Mouse (Mus musculus) liver, embryonic 16.5 days (tissue): ENCODE data around the gene Gm10135. TPM values are rescaled to one million over a fixed set of nuclear protein-coding genes. Genes with fewer than 3 reads are reported as not detected.
"Not testable (repeated sequence)": the region's sequence is repeated elsewhere in the genome, so short reads cannot be mapped to it uniquely, and the experiment has no call there.

Experiments used
- ATAC-seq: fragments of 200-750 bp; cut with Nextera tagmentation; 2 replicates; pipeline ENCODE4 v1.8.0; 2017; ENCODE audit warnings: low read depth, mild to moderate bottlenecking, moderate number of reproducible peaks, moderate library complexity
- H3K27ac ChIP-seq: fragments of 300-500 bp; sonication (generic); 2 replicates; pipeline ENCODE4 v1.5.1; 2014; ENCODE audit warnings: mild to moderate bottlenecking, low read length
- H3K27me3 ChIP-seq: fragments of 300-500 bp; sonication (generic); 2 replicates; pipeline ENCODE4 v1.6.1; 2014; ENCODE audit warnings: low read depth, low read length, mixed read lengths; ENCODE audit not compliant: control insufficient read depth, insufficient read depth
- H3K36me3 ChIP-seq: fragments of 300-500 bp; sonication (generic); 2 replicates; pipeline ENCODE4 v1.6.1; 2014; ENCODE audit warnings: mild to moderate bottlenecking; ENCODE audit not compliant: control insufficient read depth, insufficient read depth
- H3K4me1 ChIP-seq: fragments of 300-500 bp; sonication (generic); 2 replicates; pipeline ENCODE4 v1.6.1; 2014; ENCODE audit warnings: low read depth, low read length, mixed read lengths; ENCODE audit not compliant: control insufficient read depth
- H3K4me2 ChIP-seq: fragments of 300-500 bp; sonication (generic); 2 replicates; pipeline ENCODE4 v1.6.1; 2014; ENCODE audit warnings: low read depth, low read length, mixed read lengths
- H3K4me3 ChIP-seq: fragments of 300-500 bp; sonication (generic); 2 replicates; pipeline ENCODE4 v1.5.1; 2014; ENCODE audit warnings: low read depth, mild to moderate bottlenecking, low read length
- H3K9ac ChIP-seq: fragments of 300-500 bp; sonication (generic); 2 replicates; pipeline ENCODE4 v1.6.1; 2014; ENCODE audit warnings: low read depth, low read length
- H3K9me3 ChIP-seq: fragments of 300-500 bp; sonication (generic); replicated peaks from 2 replicates; pipeline ENCODE4 v1.6.1; 2016; ENCODE audit warnings: low read length; ENCODE audit not compliant: control insufficient read depth
- WGBS: fragments of 180-500 bp; shearing (Covaris S2); extraction: QIAGEN DNeasy Blood & Tissue Kit; methylation state at CpG from one replicate; pipeline ENCODE4 v1.1.7; 2014; ENCODE audit not compliant: insufficient replicate concordance; 5-methylcytosine and 5-hydroxymethylcytosine counted together
- polyA plus RNA-seq: library from polyadenylated mRNA; unstranded; fragments of >200 nt; fragmentation: Nextera tagmentation; extraction: Ambion mirVana; gene quantifications from 2 replicates; pipeline ENCODE4 v1.2.1, GENCODE M21; 2015

Gene Gm10135
- polyA plus RNA-seq, 1 experiment from 2014 or later: not detected

DNA sequence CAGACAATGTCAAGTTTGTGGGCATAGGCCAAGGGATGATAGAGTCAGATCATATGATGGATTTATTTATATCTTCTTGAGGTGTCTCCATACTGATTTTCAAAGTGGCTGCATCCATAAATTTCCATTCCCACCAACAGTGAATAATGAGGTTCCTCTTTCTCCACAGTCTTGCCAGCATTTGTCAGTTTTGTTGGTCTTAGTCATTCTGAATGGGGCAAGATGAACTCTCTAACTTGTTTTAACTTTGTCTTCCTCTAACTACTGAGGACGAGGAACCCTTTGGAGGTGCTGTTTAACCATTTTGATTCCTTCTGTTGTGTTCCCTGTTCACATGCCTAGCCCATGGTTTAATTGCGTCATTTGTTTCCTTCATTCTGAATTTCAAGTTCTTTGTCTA, 24.2 kb downstream of the Gm10135 start:
- Histone ChIP-seq H3K4me2 (no peak overlapping the region), H3K4me3 (no peak overlapping the region), H3K9me3 (no peaks in the 10 kb centered on the region), H3K27me3 (no peaks in the 10 kb centered on the region), H3K4me1 (no peaks in the 10 kb centered on the region), H3K9ac (no peak overlapping the region), H3K36me3 (no peaks in the 10 kb centered on the region), H3K27ac (no peak overlapping the region)
- ATAC-seq: no peak
- WGBS: 55% methylated on average over 2 of the region's 2 CpGs

DNA sequence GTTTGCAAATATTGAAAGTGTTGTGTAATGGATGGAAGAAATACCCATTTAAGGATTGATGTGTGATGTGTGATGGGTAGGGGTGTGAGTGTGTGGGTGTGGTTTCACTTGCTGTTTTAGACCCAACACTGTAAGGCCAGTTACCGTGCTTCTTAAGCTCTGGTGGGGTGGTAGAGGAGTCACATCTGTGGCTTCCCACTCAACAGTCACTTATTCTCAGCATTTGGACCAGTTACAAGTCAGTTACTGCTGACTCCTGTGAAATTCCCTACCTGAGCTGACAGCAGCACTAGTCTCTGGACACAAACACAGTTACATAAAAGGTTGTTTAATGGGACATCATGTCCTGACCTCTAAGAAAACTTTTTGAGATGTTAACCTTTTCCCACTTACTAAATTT, 26.4 kb downstream of the Gm10135 start:
- Histone ChIP-seq H3K27me3 (no peaks in the 10 kb centered on the region), H3K9me3 (no peaks in the 10 kb centered on the region), H3K4me3 (no peak overlapping the region), H3K4me2 (no peak overlapping the region), H3K27ac (no peak overlapping the region), H3K36me3 (no peaks in the 10 kb centered on the region), H3K9ac (no peak overlapping the region), H3K4me1 (no peaks in the 10 kb centered on the region)
- 65% methylated on average over 1 of the region's 1 CpGs for WGBS
- no peak for ATAC-seq

DNA sequence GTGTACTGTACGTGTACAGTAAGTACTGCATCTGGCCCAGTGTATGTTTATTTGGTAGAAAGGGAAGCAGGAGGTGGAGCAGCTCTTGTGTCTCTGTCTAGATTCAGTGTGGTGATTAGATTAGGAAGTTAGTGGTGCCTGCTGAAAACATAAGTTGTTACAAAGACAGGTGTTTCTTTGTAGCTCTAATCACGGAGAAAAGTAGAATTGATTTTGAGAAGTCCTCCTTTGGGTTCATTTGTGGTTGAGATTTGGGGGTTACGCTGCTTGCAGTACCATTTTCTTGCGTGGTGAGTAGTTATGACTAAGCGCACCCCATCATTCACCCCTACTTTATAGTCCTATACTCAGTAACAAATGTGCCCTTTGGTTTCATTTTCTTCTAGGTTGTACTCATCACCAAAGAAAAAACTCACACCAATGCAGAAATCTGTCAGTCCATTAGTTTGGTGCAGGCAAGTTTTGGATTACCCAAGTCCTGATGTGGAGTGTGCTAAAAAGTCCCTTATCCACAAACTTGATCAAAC, 33.5 kb downstream of the Gm10135 start:
- Histone ChIP-seq H3K27ac (no peak overlapping the region), H3K4me1 (no peaks in the 10 kb centered on the region), H3K4me2 (no peak overlapping the region), H3K27me3 (no peaks in the 10 kb centered on the region), H3K9ac (no peak overlapping the region), H3K9me3 (no peaks in the 10 kb centered on the region), H3K36me3 (no peaks in the 10 kb centered on the region), H3K4me3 (no peak overlapping the region)
- ATAC-seq: no peak
- 63% methylated on average over 5 of the region's 5 CpGs for WGBS

DNA sequence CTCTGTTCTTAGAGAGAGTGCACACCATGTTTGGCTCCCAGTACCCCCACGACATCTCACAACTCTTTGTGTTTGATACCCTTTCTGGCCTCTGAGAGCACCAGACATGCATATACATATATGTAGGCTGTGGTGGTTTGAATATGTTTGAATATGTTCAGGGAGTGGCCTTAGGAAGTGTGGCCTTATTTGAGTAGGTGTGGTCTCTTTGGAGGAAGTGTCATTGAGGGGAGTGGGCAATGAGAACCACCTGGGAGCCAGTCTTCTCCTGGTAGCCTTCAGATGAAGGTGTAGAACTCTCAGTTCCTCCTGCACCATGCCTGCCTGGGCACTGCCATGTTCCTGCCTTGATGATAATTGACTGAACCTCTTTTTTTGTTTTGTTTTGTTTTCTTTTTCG, 35.2 kb downstream of the Gm10135 start:
- Histone ChIP-seq H3K27me3 (no peaks in the 10 kb centered on the region), H3K4me1 (no peaks in the 10 kb centered on the region), H3K36me3 (no peaks in the 10 kb centered on the region), H3K27ac (no peak overlapping the region), H3K4me3 (no peak overlapping the region), H3K9me3 (no peaks in the 10 kb centered on the region), H3K4me2 (no peak overlapping the region), H3K9ac (no peak overlapping the region)
- ATAC-seq: no peak
- WGBS: 62% methylated on average over 2 of the region's 2 CpGs

DNA sequence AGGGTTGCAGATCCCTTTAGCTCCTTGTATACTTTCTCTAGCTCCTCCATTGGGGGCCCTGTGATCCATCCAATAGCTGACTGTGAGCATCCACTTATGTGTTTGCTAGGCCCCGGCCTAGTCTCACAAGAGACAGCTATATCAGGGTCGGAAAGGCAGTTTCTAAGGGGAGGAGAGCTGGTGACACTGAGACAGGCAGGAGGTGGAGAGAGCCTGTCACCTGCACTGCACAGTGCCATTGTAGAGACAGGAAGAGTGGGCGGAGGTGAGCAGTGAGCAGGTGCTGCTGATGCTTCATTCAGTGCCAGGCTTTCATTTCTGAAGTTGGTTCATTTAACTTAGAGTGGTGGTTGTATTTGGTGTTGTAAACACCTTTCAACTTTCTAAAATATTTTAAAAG, 36.1 kb downstream of the Gm10135 start:
- H3K4me1 ChIP-seq, H3K4me2 ChIP-seq, H3K4me3 ChIP-seq, H3K27ac ChIP-seq, H3K36me3 ChIP-seq, H3K9ac ChIP-seq, ATAC-seq, H3K9me3 ChIP-seq, H3K27me3 ChIP-seq: not testable (repeated sequence)
- 76% methylated on average over 3 of the region's 3 CpGs for WGBS

DNA sequence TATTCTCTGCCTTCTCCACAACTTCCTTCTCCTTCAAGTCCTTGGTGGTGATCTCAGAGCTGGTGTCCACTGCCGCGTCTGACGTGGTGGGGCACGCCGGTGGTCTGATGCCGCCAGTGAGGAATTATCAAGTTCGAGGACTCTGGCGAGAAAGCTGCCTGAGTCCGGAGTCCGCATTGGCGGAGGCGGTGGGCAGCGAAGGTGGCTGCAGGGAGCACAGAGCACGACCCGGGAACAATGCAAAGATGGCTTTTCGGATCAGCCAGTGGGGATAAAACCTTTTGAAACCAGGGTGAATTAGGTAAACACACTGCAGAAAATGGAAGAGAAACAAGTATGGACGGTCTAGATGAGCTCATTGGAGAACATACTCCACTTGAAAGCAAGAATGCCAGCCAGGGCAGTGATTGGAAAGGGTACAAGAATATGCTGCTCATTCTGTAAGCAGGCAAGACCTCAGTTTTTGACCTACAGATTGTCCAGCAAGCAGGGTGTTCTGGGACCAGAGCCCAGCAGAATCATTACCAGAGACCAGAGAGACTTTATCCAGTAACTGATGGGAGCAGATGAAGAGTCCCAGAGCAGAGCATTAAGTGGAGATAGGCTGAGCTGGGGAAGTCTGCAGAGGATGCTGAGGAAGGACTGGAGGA, 41.4 kb downstream of the Gm10135 start:
- ATAC-seq: no peak
- Histone ChIP-seq H3K27me3 (no peaks in the 10 kb centered on the region), H3K9ac (no peak overlapping the region), H3K36me3 (no peaks in the 10 kb centered on the region), H3K4me1 (no peaks in the 10 kb centered on the region), H3K27ac (no peak overlapping the region), H3K4me3 (no peak overlapping the region), H3K9me3 (no peaks in the 10 kb centered on the region), H3K4me2 (no peak overlapping the region)
- WGBS: 84% methylated on average over 17 of the region's 17 CpGs

DNA sequence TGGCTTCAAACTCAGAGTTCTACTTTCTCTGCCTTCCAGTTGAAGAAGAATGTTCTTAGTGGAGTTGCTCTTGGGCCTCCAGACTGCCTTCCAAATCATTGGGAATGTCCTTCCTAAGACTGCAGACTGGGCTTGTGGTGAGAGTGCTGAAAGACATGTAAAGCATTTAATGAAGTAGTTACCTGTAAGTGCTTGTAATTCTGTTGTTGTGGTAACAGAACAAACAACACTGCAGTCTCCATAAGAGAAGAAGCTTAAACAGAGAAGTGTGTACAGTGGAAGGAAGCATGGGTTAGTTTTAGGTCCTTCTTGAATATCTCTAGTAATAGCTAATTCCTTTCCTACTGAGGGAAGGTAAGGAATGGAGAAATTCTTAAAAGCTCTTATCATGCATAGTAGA, 47.4 kb downstream of the Gm10135 start:
- H3K27ac ChIP-seq: no peak overlapping the region
- no peaks in the 10 kb centered on the region for H3K36me3 ChIP-seq
- no peak overlapping the region for H3K9ac ChIP-seq
- ATAC-seq: no peak
- no peaks in the 10 kb centered on the region for H3K9me3 ChIP-seq
- no peaks in the 10 kb centered on the region; the same call in 1 of the 2 replicates for H3K4me1 ChIP-seq
- H3K27me3 ChIP-seq: no peaks in the 10 kb centered on the region
- H3K4me3 ChIP-seq: no peak overlapping the region
- H3K4me2 ChIP-seq: no peak overlapping the region

DNA sequence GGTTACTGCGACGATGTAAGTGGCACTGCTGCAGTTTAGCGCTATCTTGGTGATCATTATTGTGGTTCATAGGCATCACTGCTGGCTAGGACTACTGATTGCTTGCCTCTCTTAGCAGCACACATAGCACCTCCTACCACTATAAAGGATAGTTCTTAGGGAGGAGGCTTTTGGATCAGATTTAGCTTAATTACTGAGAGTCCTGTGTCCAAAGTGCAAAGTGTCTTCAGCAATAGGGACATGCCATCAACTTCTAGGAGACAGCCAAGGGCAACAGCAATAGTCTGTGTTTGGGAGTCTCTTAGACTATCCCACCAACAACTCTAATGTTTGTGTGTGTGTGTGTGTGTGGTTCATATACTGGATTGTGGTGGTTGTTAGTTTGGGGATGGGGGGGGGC, 51.7 kb downstream of the Gm10135 start:
- Histone ChIP-seq H3K4me2 (no peak overlapping the region), H3K27ac (no peak overlapping the region), H3K9ac (no peak overlapping the region), H3K4me3 (no peak overlapping the region), H3K27me3 (no peaks in the 10 kb centered on the region), H3K36me3 (no peaks in the 10 kb centered on the region), H3K4me1 (no peaks in the 10 kb centered on the region; the same call in 1 of the 2 replicates), H3K9me3 (no peaks in the 10 kb centered on the region)
- ATAC-seq: no peak
- WGBS: 76% methylated on average over 3 of the region's 3 CpGs

DNA sequence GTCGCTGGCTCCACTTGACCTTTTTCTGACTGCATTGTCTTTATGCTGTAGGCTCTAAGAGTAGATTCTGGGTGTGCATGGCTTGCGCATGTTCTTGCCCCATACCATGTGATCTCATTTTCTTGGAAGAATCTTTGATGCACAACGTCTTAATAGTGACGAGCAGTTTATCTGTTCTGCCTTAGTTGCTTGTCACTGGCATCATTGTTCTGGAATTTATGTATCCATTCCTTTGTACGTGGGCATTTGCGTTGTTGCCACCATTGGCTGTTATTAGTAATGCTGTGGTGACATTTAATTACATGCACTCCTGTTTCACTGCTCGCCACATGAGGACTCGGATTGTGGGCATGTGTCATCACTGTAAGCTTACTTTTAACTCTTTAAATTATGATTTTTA, 53.3 kb downstream of the Gm10135 start:
- Histone ChIP-seq H3K27me3 (no peaks in the 10 kb centered on the region), H3K9me3 (no peaks in the 10 kb centered on the region), H3K4me1 (peaks cover 12% of the 10 kb centered on the region), H3K27ac (no peak overlapping the region), H3K4me3 (no peak overlapping the region), H3K4me2 (no peak overlapping the region), H3K9ac (no peak overlapping the region), H3K36me3 (no peaks in the 10 kb centered on the region)
- 73% methylated on average over 8 of the region's 8 CpGs for WGBS
- no peak for ATAC-seq
